Mouse (Mus musculus) heart, embryonic 12.5 days (tissue): ENCODE data around the gene Stoml1. TPM values are rescaled to one million over a fixed set of nuclear protein-coding genes. Genes with fewer than 3 reads are reported as not detected.

Source experiments
- ATAC-seq: fragments of 200-750 bp; cut with Nextera tagmentation; 2 replicates; pipeline ENCODE4 v1.8.0; 2017; ENCODE audit warnings: moderate TSS enrichment, moderate library complexity; ENCODE audit not compliant: insufficient number of reproducible peaks, low FRiP score
- H3K27ac ChIP-seq: fragments of 300-500 bp; sonication (generic); 2 replicates; pipeline ENCODE4 v1.5.1; 2016; ENCODE audit warnings: mild to moderate bottlenecking, moderate library complexity; ENCODE audit not compliant: poor library complexity, severe bottlenecking
- H3K27me3 ChIP-seq: fragments of 300-500 bp; sonication (generic); replicated peaks from 2 replicates; pipeline ENCODE4 v1.6.1; 2016; ENCODE audit warnings: mild to moderate bottlenecking, moderate library complexity
- H3K36me3 ChIP-seq: fragments of 300-500 bp; sonication (generic); 2 replicates; pipeline ENCODE4 v1.6.1; 2016; ENCODE audit warnings: mild to moderate bottlenecking, moderate library complexity
- H3K4me1 ChIP-seq: fragments of 300-500 bp; sonication (generic); replicated peaks from 2 replicates; pipeline ENCODE4 v1.6.1; 2016; ENCODE audit warnings: mild to moderate bottlenecking
- H3K4me2 ChIP-seq: fragments of 300-500 bp; sonication (generic); 2 replicates; pipeline ENCODE4 v1.6.1; 2016; ENCODE audit warnings: mild to moderate bottlenecking, moderate library complexity
- H3K4me3 ChIP-seq: fragments of 300-500 bp; sonication (generic); 2 replicates; pipeline ENCODE4 v1.5.1; 2016; ENCODE audit warnings: mild to moderate bottlenecking
- H3K9ac ChIP-seq: fragments of 300-500 bp; sonication (generic); 2 replicates; pipeline ENCODE4 v1.6.1; 2016; ENCODE audit warnings: mild to moderate bottlenecking, moderate library complexity
- H3K9me3 ChIP-seq: fragments of 300-500 bp; sonication (generic); replicated peaks from 2 replicates; pipeline ENCODE4 v1.6.1; 2016; ENCODE audit warnings: mild to moderate bottlenecking, moderate library complexity
- WGBS: fragments of 180-500 bp; shearing (Covaris S2); methylation state at CpG from one replicate; pipeline ENCODE4 v1.1.7; 2016; 5-methylcytosine and 5-hydroxymethylcytosine counted together
- polyA plus RNA-seq: library from polyadenylated mRNA; unstranded; fragments of >200 nt; fragmentation: Nextera tagmentation; extraction: Ambion mirVana; gene quantifications from 2 replicates; pipeline ENCODE4 v1.2.1, GENCODE M21; 2016

Stoml1 gene
- polyA plus RNA-seq, 1 experiment from 2014 or later = 24.0 TPM

DNA sequence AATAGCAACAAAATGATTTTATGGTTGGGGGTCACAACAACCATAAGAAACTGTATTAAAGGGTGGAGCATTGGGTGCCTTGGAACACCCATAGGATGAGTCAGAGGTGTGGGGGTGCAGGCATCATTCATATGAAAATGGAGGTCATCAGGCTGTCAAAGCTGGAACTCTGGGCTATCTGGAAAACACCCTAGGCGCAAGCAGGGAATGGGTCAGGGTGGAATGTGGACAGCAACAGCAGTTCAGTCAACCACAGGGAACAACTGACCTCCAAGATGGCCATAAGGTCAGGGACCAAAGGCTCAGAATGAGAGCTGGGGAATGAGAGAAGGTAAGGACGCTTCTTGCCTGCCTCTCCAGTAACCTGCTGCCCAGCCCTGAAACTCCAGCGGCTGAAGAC is 34.4 kb upstream of the Stoml1 start:
- no peaks in the 10 kb centered on the region for H3K27me3 ChIP-seq
- 82% methylated on average over 3 of the region's 3 CpGs for WGBS
- no peak overlapping the region for H3K9ac ChIP-seq
- no peaks in the 10 kb centered on the region for H3K9me3 ChIP-seq
- H3K36me3 ChIP-seq = peaks cover 38% of the 10 kb centered on the region
- no peak overlapping the region for H3K27ac ChIP-seq
- ATAC-seq = no peak
- no peak overlapping the region for H3K4me2 ChIP-seq
- H3K4me3 ChIP-seq = no peak overlapping the region
- H3K4me1 ChIP-seq = peaks cover 19% of the 10 kb centered on the region

DNA sequence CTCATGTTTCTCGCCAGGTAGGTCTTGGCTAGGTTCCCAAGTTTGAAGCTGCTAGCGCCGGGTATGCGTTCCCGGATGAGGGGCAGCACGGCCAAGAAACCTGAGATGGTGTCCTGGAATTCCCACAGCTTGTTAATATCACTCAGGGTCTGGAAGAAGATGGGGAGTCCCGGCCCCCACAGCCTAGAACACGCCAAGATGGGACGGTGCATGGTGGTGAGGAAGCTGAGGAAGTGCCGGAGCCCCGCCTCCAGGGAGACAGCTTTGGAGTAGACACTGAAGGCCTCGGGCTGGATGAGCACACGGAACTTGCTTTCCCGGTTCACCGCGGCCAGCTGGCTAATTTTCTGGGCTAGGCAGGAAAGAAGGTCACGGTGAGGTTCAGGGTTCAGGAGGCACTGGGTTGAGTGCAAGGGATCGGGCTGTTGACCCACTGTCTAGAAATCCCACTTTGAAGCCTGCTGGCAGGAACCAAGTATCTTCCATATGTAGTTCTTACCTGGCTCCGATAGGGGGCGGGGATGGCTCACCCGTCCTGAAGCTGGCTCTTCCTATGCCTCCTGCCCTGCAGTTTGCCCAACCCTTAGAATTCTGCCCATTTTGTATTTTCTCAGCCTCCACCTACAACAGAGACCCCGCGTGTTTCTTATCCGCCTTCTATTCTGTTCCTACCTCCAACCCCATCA is 32.6 kb upstream of the Stoml1 start:
- Histone ChIP-seq H3K4me3 (no peak overlapping the region), H3K27ac (no peak overlapping the region), H3K9me3 (no peaks in the 10 kb centered on the region), H3K9ac (no peak overlapping the region), H3K36me3 (peaks cover 53% of the 10 kb centered on the region), H3K4me1 (0 out of 2 replicates have a peak, but pooled peaks cover 4% of the 10 kb centered on the region), H3K4me2 (no peak overlapping the region), H3K27me3 (no peaks in the 10 kb centered on the region)
- WGBS = 69% methylated on average over 24 of the region's 24 CpGs
- no peak for ATAC-seq

DNA sequence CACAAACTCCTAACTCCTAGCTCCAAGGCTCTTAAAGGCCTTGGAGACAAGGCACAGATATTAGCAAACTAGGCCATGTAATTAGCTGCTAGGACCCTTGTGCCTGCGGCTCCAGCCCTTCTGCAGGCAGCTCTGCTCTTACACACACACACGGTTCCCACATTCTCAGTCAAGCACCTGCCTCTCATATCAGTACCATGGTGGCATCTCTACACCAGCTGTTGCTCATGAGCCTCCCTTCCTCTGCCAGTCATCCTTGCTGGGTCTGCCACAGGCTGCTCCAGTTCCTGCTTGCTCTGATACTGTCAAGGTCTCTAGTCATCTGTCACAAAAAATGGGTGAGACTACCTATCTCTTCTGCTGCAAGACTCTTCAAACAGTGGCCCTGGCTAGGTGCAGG is 28.6 kb upstream of the Stoml1 start:
- H3K9me3 ChIP-seq = no peaks in the 10 kb centered on the region
- 83% methylated on average over 2 of the region's 2 CpGs for WGBS
- H3K4me3 ChIP-seq = no peak overlapping the region
- ATAC-seq = no peak
- H3K4me1 ChIP-seq = 0 out of 2 replicates have a peak, but pooled peaks cover 4% of the 10 kb centered on the region
- no peaks in the 10 kb centered on the region for H3K27me3 ChIP-seq
- H3K27ac ChIP-seq = no peak overlapping the region
- H3K4me2 ChIP-seq = no peak overlapping the region
- no peak overlapping the region for H3K9ac ChIP-seq
- H3K36me3 ChIP-seq = peaks cover 74% of the 10 kb centered on the region

DNA sequence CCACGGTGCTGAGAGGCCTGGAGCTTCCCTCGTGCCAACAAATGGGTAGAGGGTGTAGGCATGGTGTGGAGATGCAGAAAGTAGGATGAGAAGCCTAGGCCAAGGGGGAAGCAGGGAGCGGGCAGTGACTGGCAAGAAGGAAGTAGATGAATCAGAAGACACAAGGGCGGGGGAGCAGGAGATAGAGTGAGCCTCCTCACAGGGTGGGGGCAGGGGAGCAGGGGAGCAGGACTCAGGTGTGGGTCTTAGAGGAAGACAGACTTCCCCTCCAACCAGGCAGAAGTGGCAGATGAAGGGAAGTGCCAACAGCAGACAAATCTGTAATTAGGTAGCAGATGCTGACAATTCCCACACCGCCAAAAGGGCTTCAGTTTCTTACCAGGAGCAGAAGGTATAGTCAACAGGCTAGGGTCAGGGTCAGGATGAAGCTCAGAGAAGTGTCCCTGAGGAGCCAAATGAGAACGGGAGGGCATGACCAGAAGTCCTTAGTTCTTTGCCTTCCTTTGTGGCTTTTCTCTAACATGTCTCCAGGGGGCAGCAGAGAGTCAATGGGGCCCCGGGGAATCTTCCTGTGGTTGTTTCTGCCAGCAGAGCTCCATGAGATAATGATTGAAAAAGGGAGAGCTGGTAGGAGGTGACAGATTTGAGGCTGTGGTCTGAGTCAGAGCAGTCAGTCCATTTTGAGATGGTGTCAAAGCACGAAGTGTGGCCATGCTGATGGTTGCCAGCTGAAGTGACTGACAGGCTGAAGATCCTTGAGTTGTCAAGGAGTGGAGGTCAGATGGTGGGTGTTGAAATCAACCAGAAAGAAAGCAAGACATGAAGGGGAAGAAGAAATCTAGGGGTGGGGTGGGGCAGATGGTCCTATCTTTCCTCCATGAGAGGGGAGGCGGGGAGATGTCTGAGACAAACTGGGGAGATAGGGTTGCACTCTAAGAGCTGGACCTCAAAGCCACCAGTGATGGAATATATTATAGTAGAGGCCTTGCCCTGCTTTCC is 26.8 kb upstream of the Stoml1 start:
- Histone ChIP-seq H3K27ac (no peak overlapping the region), H3K9ac (no peak overlapping the region), H3K27me3 (no peaks in the 10 kb centered on the region), H3K4me1 (0 out of 2 replicates have a peak, but pooled peaks cover 4% of the 10 kb centered on the region), H3K4me2 (no peak overlapping the region), H3K4me3 (no peak overlapping the region), H3K9me3 (no peaks in the 10 kb centered on the region), H3K36me3 (peaks cover 78% of the 10 kb centered on the region)
- no peak; the same call in 1 of the 2 replicates for ATAC-seq
- WGBS = 57% methylated on average over 9 of the region's 9 CpGs

DNA sequence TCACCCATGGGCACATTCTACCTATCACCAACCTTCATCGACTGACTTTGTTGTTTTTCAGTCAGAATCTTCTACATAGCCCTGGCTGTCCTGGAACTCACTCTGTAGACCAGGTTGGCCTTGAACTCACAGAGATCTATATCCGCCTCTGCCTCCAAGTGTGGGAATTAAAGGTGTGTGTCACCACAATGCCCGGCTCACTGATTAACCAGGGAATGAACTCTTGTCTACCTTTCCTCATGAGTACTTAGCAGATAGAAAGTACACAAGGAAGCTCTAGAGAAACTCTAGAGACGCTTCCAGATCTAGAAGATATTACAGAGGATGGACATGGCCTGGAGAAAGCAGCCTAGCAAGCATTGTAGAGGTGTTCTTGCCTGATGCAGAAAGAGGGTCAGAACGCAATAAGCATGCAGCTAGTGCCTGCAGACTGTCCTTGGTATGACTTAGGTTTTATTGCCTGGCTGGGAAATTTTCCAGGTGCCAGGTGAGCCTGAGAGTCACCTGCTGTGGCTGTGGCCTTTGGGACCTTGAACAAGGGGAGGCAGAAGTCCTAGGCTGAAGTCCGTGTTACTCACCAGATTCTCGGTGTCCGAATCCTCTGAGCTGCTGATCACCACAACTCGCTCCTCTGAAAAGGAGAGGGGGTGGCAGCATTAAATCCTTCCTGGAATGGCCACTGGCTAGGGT is 24.0 kb upstream of the Stoml1 start:
- H3K4me2 ChIP-seq = no peak overlapping the region
- H3K36me3 ChIP-seq = peaks cover 80% of the 10 kb centered on the region
- no peak overlapping the region for H3K9ac ChIP-seq

GRCm38 (mm10) chr9:58231746-58232145 is 21.2 kb upstream of the Stoml1 start:
- H3K4me3 ChIP-seq = no peak overlapping the region
- no peaks in the 10 kb centered on the region for H3K27me3 ChIP-seq
- H3K36me3 ChIP-seq = peaks cover 79% of the 10 kb centered on the region
- H3K27ac ChIP-seq = peak overlapping the region; percentile 55
- ATAC-seq = no peak
- no peaks in the 10 kb centered on the region for H3K9me3 ChIP-seq
- peaks cover 18% of the 10 kb centered on the region for H3K4me1 ChIP-seq
- WGBS = 61% methylated on average over 6 of the region's 6 CpGs
- H3K4me2 ChIP-seq = no peak overlapping the region
- H3K9ac ChIP-seq = no peak overlapping the region

More for the DNA sequence above, 24.0 kb upstream of the Stoml1 start:
- H3K4me1 ChIP-seq = peaks cover 23% of the 10 kb centered on the region
- no peak overlapping the region for H3K27ac ChIP-seq
- ATAC-seq = no peak
- WGBS = 90% methylated on average over 9 of the region's 9 CpGs
- H3K27me3 ChIP-seq = no peaks in the 10 kb centered on the region
- no peak overlapping the region for H3K4me3 ChIP-seq
- H3K9me3 ChIP-seq = no peaks in the 10 kb centered on the region

DNA sequence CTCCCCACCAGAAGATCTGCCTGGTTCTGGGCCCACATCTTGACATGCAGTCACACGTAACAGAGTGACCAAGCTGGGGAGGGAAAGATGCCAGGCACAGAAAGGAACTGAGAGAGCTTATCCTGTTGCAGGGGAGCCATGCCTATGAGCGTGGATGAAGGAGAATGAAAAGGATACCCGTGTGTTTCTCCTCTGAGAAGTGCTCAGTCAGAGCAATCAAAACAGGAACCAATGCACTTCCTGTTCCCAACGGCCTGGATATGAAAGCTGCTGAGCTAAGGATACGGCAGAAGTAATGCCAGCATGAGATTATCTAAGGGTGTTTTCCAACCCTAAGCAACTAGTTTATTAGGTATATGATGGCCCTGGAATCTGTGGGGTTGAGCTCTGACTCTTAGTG is 20.6 kb upstream of the Stoml1 start:
- Histone ChIP-seq H3K36me3 (peaks cover 76% of the 10 kb centered on the region), H3K27me3 (no peaks in the 10 kb centered on the region)

GRCm38 (mm10) chr9:58234502-58235015 is 18.4 kb upstream of the Stoml1 start:
- no peak overlapping the region for H3K9ac ChIP-seq
- H3K27ac ChIP-seq = no peak overlapping the region
- H3K4me1 ChIP-seq = peaks cover 18% of the 10 kb centered on the region
- no peak overlapping the region for H3K4me2 ChIP-seq
- H3K9me3 ChIP-seq = no peaks in the 10 kb centered on the region
- 95% methylated on average over 28 of the region's 28 CpGs for WGBS
- peaks cover 57% of the 10 kb centered on the region for H3K36me3 ChIP-seq
- H3K4me3 ChIP-seq = no peak overlapping the region
- ATAC-seq = no peak
- no peaks in the 10 kb centered on the region for H3K27me3 ChIP-seq

More for the DNA sequence above, 20.6 kb upstream of the Stoml1 start:
- 53% methylated on average over 5 of the region's 5 CpGs for WGBS
- peaks cover 18% of the 10 kb centered on the region for H3K4me1 ChIP-seq
- no peak overlapping the region for H3K4me3 ChIP-seq
- H3K9me3 ChIP-seq = no peaks in the 10 kb centered on the region
- peak overlapping the region; percentile 55 for H3K27ac ChIP-seq
- no peak overlapping the region for H3K9ac ChIP-seq
- no peak for ATAC-seq
- no peak overlapping the region for H3K4me2 ChIP-seq

DNA sequence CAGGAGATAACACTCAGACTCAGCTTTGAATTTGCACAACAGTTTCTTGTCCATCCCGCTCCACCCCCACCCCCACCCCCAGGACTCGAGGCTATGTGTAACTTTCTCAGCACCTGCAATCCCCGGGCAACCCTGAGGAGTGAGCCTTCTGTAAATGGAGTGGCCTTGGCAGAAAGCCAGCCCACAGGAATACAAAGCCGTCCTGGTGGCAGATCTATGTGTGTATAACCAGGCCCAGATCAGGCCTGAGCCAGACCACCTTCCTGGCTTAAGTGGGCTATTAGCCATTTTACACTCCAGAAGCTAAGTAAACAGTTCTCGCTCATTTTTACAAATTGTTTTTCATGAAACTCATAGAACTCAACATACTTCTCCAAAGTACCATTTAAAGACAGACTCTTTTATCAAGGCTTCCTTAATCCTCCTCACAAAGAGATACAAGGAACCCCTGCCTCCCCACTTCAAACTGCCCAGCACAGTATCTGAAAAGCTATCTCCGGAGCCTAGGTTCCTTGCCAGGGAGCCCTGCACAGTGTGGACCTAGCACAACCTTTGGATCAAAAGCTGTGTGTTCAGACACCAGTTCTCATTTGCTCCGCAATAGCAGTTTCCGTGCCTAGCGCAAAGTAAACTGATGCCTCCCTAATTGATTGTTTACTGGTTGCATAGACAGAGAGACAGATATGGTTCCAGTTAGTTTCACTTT is 11.0 kb upstream of the Stoml1 start:
- Histone ChIP-seq H3K27ac (peak overlapping the region; percentile 81), H3K36me3 (peaks cover 16% of the 10 kb centered on the region), H3K9me3 (no peaks in the 10 kb centered on the region), H3K4me1 (peaks cover 41% of the 10 kb centered on the region), H3K4me3 (no peak overlapping the region), H3K9ac (no peak overlapping the region), H3K27me3 (no peaks in the 10 kb centered on the region), H3K4me2 (peak overlapping the region; percentile 34; the same call in 1 of the 2 replicates)
- ATAC-seq = peak; percentile 35; the same call in 1 of the 2 replicates
- WGBS = 51% methylated on average over 9 of the region's 9 CpGs

DNA sequence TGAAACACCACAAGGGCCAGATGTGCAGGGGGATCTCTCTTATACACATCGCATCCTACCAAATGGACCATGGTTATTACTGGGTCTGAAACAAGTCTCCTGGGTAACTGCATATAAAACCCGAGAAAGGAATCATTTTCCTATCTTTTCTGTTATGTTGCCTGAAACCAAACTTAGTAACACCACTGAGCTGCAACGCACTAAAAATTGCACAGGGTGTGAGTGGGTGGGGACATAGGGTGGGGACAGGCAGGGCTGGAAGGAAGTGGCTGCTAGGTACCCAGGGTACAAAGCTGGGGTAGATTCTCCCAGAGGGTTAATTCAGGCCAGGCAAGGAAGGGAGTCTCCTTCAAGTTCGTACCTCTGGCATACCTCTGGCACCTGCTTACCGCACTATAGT is 10.3 kb upstream of the Stoml1 start:
- Histone ChIP-seq H3K4me3 (no peak overlapping the region), H3K9ac (no peak overlapping the region), H3K4me2 (no peak overlapping the region), H3K27ac (no peak overlapping the region), H3K4me1 (peaks cover 47% of the 10 kb centered on the region), H3K36me3 (peaks cover 16% of the 10 kb centered on the region), H3K9me3 (no peaks in the 10 kb centered on the region), H3K27me3 (no peaks in the 10 kb centered on the region)
- WGBS = 73% methylated on average over 5 of the region's 5 CpGs
- no peak for ATAC-seq
